Mouse (Mus musculus) ES-Bruce4 (cell line): ENCODE measurements around the gene Klrc3. TPM values are rescaled to one million over a fixed set of nuclear protein-coding genes. Genes with fewer than 3 reads are reported as not detected.
"Not testable (repeated sequence)": the region's sequence is repeated elsewhere in the genome, so short reads cannot be mapped to it uniquely, and the experiment has no call there.

Source experiments
- H3K27ac ChIP-seq: 2 replicates; pipeline ENCODE4 v1.5.1; 2012; ENCODE audit warnings: low read length, inconsistent platforms; ENCODE audit not compliant: insufficient read depth
- H3K27me3 ChIP-seq: 2 replicates; pipeline ENCODE4 v1.6.1; 2012; ENCODE audit warnings: mild to moderate bottlenecking, low read length, inconsistent platforms; ENCODE audit not compliant: control insufficient read depth, poor library complexity, insufficient read depth, severe bottlenecking
- H3K36me3 ChIP-seq: 2 replicates; pipeline ENCODE4 v1.6.1; 2012; ENCODE audit warnings: inconsistent platforms, mild to moderate bottlenecking, low read length, moderate library complexity; ENCODE audit not compliant: control insufficient read depth, poor library complexity, insufficient read depth, severe bottlenecking
- H3K4me1 ChIP-seq: one replicate; pipeline ENCODE4 v1.8.1; 2011; ENCODE audit warnings: low read length; ENCODE audit not compliant: control insufficient read depth, insufficient read depth
- H3K4me3 ChIP-seq: 2 replicates; pipeline ENCODE4 v1.5.1; 2011; ENCODE audit warnings: low read depth, mild to moderate bottlenecking, low read length
- H3K9ac ChIP-seq: 2 replicates; pipeline ENCODE4 v1.6.1; 2012; ENCODE audit warnings: low read depth, mild to moderate bottlenecking, inconsistent platforms; ENCODE audit not compliant: poor library complexity, severe bottlenecking
- H3K9me3 ChIP-seq: replicated peaks from 2 replicates; pipeline ENCODE4 v1.6.1; 2012; ENCODE audit warnings: mild to moderate bottlenecking, low read length, inconsistent platforms; ENCODE audit not compliant: control insufficient read depth, poor library complexity, insufficient read depth, severe bottlenecking
- CTCF ChIP-seq: IDR thresholded peaks from one replicate; pipeline ENCODE4 v1.8.1; 2011; ENCODE audit warnings: low read depth, low read length
- EP300 ChIP-seq: IDR thresholded peaks from 2 replicates; pipeline ENCODE4 v1.6.1; 2011; ENCODE audit warnings: low read depth, low read length; ENCODE audit not compliant: insufficient read depth
- POLR2A ChIP-seq: IDR thresholded peaks from one replicate; pipeline ENCODE4 v1.8.1; 2011; ENCODE audit warnings: low read length; ENCODE audit not compliant: insufficient read depth
- polyA plus RNA-seq: library from polyadenylated mRNA; stranded (reverse); fragments of >200 nt; gene quantifications from 2 replicates; pipeline ENCODE4 v1.2.4, GENCODE M21; 2011; ENCODE audit warnings: low read depth; ENCODE audit not compliant: missing spikeins, insufficient read depth, insufficient read length

Klrc3 gene
- polyA plus RNA-seq: not detected in 2 replicates

DNA sequence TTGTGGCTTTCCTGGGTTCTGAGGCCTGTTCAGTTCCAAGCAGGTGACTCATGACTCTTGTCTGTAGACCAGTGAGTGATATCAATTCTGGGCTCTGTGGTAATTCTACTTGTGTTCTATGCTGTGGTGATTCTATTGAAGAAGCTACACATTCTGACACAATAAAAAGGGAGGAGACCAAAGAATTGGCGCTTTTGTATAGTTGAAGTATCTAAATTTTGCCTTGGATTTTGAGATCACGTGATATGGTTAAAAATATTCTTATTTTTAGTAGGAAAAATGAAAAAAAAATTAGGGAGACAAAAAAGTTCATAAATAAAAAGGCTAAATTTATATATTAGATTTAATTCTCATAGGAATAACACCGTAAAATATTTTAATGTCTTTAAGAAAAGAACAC lies at the start of gene Klrc3:
Klrc3 (minus strand) TSS at position 101 of the 400 bp plus-strand sequence.
- not testable (repeated sequence) for H3K27ac ChIP-seq, H3K36me3 ChIP-seq, H3K9ac ChIP-seq, H3K9me3 ChIP-seq, H3K4me1 ChIP-seq, H3K4me3 ChIP-seq, H3K27me3 ChIP-seq

DNA sequence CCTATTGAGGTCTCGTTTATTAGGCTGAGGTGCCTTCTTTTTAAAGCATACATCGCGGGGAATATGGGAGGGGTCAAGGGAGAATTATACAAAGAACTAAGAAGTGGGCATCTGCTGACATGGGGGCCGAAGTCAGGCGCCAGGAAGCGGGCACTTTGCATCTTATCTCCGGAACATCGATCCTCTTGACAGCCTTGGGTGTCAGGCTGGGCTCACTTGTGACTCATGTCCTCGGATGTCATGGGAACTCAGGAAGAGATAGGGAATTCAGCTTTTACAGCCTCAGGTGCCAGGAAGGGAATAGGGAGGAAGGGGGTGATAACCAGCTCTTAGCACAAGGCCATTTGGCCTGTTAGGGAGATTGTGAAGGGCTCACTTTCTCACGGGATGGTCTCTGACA lies 48.3 kb upstream of the Klrc3 start:
- not testable (repeated sequence) for H3K27me3 ChIP-seq, H3K4me1 ChIP-seq, H3K9ac ChIP-seq, H3K4me3 ChIP-seq, H3K27ac ChIP-seq, H3K36me3 ChIP-seq, H3K9me3 ChIP-seq

DNA sequence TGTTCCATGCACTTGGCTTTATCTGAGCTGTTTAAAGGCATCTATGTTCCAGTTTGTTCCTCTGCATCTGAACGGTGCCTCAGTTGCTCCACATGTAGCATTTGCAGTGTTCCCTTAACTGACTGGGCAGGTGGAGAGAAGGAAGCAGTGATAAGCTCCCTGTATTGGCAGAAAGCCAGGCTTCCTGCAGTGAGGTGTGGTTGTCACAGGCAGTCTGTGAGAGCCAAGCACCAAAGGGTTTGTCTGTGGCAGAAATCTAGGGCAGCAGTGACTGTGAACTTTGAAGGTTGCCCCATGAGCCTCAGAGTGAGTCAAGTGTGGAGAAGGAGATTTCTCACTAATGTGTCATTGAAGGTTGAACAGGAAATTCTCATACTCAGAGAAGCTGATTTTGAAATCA lies 37.2 kb upstream of the Klrc3 start:
- no peak for TF ChIP-seq CTCF
- TF ChIP-seq POLR2A: no peak
- TF ChIP-seq EP300: no peak
- no peaks in the 10 kb centered on the region for H3K36me3 ChIP-seq

DNA sequence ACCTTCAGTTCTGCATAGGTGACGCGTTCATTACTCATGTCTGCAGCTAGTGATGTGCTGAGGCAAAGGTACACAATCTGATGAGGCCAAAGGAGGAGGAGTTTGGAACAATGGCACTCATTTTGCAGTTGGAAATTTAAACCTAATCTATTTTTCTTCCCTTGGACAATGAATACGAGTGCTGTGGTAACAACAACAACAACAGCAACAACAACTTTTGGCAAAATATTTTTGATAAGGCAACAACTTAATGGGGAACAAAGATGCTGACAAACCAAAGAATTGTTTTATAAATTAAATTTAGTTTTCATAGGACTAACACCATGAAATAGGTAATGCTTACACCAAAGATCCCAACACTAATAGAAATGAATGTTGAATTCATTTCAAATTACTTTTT lies 35.7 kb upstream of the Klrc3 start, which contains the start of gene Klrc1:
Klrc1 (minus strand) TSS at position 101 of the 400 bp plus-strand sequence.
- H3K4me3 ChIP-seq: no peak within 1 kb of the TSS
- no peak within 1 kb of the TSS for H3K27ac ChIP-seq
- no peaks in the 10 kb centered on the region for H3K27me3 ChIP-seq
- no peaks in the 10 kb centered on the region for H3K36me3 ChIP-seq
- no peaks in the 10 kb centered on the region for H3K4me1 ChIP-seq
- no peak for TF ChIP-seq CTCF
- TF ChIP-seq POLR2A: no peak
- TF ChIP-seq EP300: no peak
- H3K9me3 ChIP-seq: no peaks in the 10 kb centered on the region
- H3K9ac ChIP-seq: no peak within 1 kb of the TSS

More for the DNA sequence above, 37.2 kb upstream of the Klrc3 start:
- no peak overlapping the region for H3K27ac ChIP-seq
- H3K9ac ChIP-seq: no peak overlapping the region
- no peaks in the 10 kb centered on the region for H3K9me3 ChIP-seq
- no peaks in the 10 kb centered on the region for H3K4me1 ChIP-seq
- no peak overlapping the region for H3K4me3 ChIP-seq
- H3K27me3 ChIP-seq: no peaks in the 10 kb centered on the region

DNA sequence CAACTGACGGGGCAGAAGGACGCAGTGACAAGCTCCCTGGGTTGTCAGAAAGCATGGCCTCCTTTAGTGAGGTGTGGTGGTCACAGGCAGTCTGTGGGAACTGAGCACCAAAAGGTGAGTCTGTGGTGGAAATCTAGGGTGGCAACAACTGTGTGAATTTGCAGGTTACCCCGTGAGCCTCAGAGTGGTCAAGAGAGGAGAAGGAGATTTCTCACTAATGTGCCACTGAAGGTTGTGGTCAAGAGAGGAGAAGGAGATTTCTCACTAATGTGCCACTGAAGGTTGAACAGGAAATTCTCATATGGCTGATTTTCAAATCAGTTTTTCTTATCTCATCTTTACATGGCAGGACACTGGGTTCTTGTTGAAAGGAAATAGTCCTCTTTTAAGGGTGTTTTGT lies 18.2 kb upstream of the Klrc3 start:
- H3K36me3 ChIP-seq, H3K4me1 ChIP-seq, H3K27ac ChIP-seq, H3K9ac ChIP-seq, H3K9me3 ChIP-seq, H3K4me3 ChIP-seq, H3K27me3 ChIP-seq: not testable (repeated sequence)

DNA sequence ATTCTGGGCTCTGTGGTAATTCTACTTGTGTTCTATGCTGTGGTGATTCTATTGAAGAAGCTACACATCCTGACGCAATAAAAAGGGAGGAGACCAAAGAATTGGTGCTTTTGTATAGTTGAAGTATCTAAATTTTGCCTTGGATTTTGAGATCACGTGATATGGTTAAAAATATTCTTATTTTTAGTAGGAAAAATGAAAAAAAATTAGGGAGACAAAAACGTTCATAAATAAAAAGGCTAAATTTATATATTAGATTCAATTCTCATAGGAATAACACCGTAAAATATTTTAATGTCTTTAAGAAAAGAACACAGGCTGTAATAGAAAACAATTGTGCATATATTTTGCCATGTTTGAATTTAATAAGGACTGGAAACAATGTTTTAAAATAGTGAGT lies 17.5 kb upstream of the Klrc3 start, which contains the start of gene Klrc2:
Klrc2 (minus strand) TSS at position 101 of the 400 bp plus-strand sequence.
- not testable (repeated sequence) for H3K36me3 ChIP-seq, H3K4me3 ChIP-seq, H3K27ac ChIP-seq, H3K27me3 ChIP-seq, H3K9me3 ChIP-seq, H3K9ac ChIP-seq, H3K4me1 ChIP-seq

DNA sequence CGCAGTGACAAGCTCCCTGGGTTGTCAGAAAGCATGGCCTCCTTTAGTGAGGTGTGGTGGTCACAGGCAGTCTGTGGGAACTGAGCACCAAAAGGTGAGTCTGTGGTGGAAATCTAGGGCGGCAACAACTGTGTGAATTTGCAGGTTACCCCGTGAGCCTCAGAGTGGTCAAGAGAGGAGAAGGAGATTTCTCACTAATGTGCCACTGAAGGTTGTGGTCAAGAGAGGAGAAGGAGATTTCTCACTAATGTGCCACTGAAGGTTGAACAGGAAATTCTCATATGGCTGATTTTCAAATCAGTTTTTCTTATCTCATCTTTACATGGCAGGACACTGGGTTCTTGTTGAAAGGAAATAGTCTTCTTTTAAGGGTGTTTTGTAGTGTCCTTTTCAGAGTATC lies 917 bp upstream of the Klrc3 start:
- not testable (repeated sequence) for H3K9me3 ChIP-seq, H3K27ac ChIP-seq, H3K36me3 ChIP-seq, H3K9ac ChIP-seq, H3K4me3 ChIP-seq, H3K27me3 ChIP-seq, H3K4me1 ChIP-seq

DNA sequence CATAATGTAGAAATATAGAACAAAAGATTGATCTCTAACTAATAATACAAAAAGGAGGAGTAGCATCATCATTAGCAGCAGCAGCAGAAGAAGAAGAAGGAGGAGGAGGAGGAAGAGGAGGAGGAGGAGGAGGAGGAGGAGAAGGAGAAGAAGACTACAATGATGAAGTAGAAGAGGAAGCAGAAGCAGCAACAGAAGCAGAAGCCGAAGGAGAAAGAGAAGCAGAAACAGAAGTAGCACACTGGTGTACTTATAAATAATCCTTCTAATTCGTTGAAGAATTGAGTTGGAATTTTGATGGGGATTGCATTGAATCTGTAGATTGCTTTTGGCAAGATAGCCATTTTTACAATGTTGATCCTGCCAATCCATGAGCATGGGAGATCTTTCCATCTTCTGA lies 12.1 kb downstream of the Klrc3 start:
- H3K27me3 ChIP-seq, H3K4me1 ChIP-seq, H3K9me3 ChIP-seq, H3K9ac ChIP-seq, H3K36me3 ChIP-seq, H3K4me3 ChIP-seq, H3K27ac ChIP-seq: not testable (repeated sequence)
